Mouse (Mus musculus) yolk sac, embryonic 10.5 days (tissue): ENCODE measurements around the gene Trpc5.
A peak's percentile ranks its signal among the peaks of the same experiment; 100 is the strongest.

Experiments used
- DNase-seq: peaks from one replicate; pipeline ENCODE4 v3.0.0-alpha.2; 2017; ENCODE audit warnings: low spot score

The Trpc5 gene

GRCm38 (mm10) chrX:144688142-144688206 lies at the start of gene Trpc5:
Trpc5 (minus strand) TSS chrX:144688180.
- no peak for DNase-seq

GRCm38 (mm10) chrX:144716330-144716729 lies 28.4 kb upstream of the Trpc5 start:
- DNase-seq = no peak

- no peak for DNase-seq
Measured at GRCm38 (mm10) chrX:144689859-144690181, 1.8 kb upstream of the Trpc5 start.

GRCm38 (mm10) chrX:144689119-144689858 lies 1.3 kb upstream of the Trpc5 start:
- no peak for DNase-seq

GRCm38 (mm10) chrX:144688207-144689118 lies 483 bp upstream of the Trpc5 start, which contains the start of gene Rtl4:
Rtl4 (plus strand) TSS chrX:144688907.
- DNase-seq = no peak

GRCm38 (mm10) chrX:144687742-144688141 lies 238 bp downstream of the Trpc5 start:
- DNase-seq = no peak

GRCm38 (mm10) chrX:144652196-144652595 lies 35.8 kb downstream of the Trpc5 start:
- peak; percentile 1 for DNase-seq

- DNase-seq = no peak
Measured at GRCm38 (mm10) chrX:144645394-144645793, 42.6 kb downstream of the Trpc5 start.

- no peak for DNase-seq
Measured at GRCm38 (mm10) chrX:144644756-144645155, 43.2 kb downstream of the Trpc5 start.

GRCm38 (mm10) chrX:144612753-144613152 lies 75.2 kb downstream of the Trpc5 start:
- DNase-seq = no peak

GRCm38 (mm10) chrX:144536431-144536830 lies 151.5 kb downstream of the Trpc5 start:
- no peak for DNase-seq

GRCm38 (mm10) chrX:144526042-144526441 lies 161.9 kb downstream of the Trpc5 start:
- no peak for DNase-seq

GRCm38 (mm10) chrX:144523239-144523638 lies 164.7 kb downstream of the Trpc5 start:
- peak; percentile 14 for DNase-seq

GRCm38 (mm10) chrX:144491394-144491793 lies 196.6 kb downstream of the Trpc5 start:
- DNase-seq = no peak

- DNase-seq = no peak
Measured at GRCm38 (mm10) chrX:144464416-144464815, 223.6 kb downstream of the Trpc5 start.

GRCm38 (mm10) chrX:144456281-144456680 lies 231.7 kb downstream of the Trpc5 start, which contains the start of gene Trpc5os:
Trpc5os (plus strand) TSS chrX:144456581.
- no peak for DNase-seq

- DNase-seq = no peak
Measured at GRCm38 (mm10) chrX:144423848-144424247, 264.1 kb downstream of the Trpc5 start.

GRCm38 (mm10) chrX:144421091-144421490 lies 266.9 kb downstream of the Trpc5 start:
- no peak for DNase-seq

- DNase-seq = no peak
Measured at GRCm38 (mm10) chrX:144420259-144420658, 267.7 kb downstream of the Trpc5 start.

GRCm38 (mm10) chrX:144408036-144408435 lies 279.9 kb downstream of the Trpc5 start:
- peak; percentile 35 for DNase-seq

GRCm38 (mm10) chrX:144403526-144403925 lies 284.5 kb downstream of the Trpc5 start:
- peak; percentile 27 for DNase-seq

GRCm38 (mm10) chrX:144374196-144374595 lies 313.8 kb downstream of the Trpc5 start:
- DNase-seq = no peak

- no peak for DNase-seq
Measured at GRCm38 (mm10) chrX:144338355-144338754, 349.6 kb downstream of the Trpc5 start.

GRCm38 (mm10) chrX:144337938-144338337 lies 350.0 kb downstream of the Trpc5 start:
- no peak for DNase-seq
